Mouse (Mus musculus) MEL (cell line): Measurements from ENCODE around the gene Dhcr24.

Experiments used
- CTCF ChIP-seq, 3 experiments: IDR thresholded peaks in 2 of 3; conservative IDR thresholded peaks in 1 of 3; 2 replicates each; pipeline ENCODE4 v1.5.1; 2011 to 2012; ENCODE audit warnings: low read length in 3 of 3, low read depth in 2 of 3, mild to moderate bottlenecking in 2 of 3, improper control_type of control experiment in 1 of 3, inconsistent platforms in 1 of 3, mixed read lengths in 1 of 3, moderate library complexity in 1 of 3; ENCODE audit not compliant: control insufficient read depth in 1 of 3, insufficient read depth in 1 of 3, poor library complexity in 1 of 3, severe bottlenecking in 1 of 3
- ETS1 ChIP-seq: IDR thresholded peaks from 2 replicates; pipeline ENCODE4 v1.6.1; 2012; ENCODE audit warnings: low read depth, mild to moderate bottlenecking, inconsistent platforms, low read length, improper control_type of control experiment, moderate library complexity
- MAX ChIP-seq: IDR thresholded peaks from 2 replicates; pipeline ENCODE4 v1.6.1; 2011; ENCODE audit warnings: low read length, improper control_type of control experiment
- MAZ ChIP-seq: IDR thresholded peaks from 2 replicates; pipeline ENCODE4 v1.6.1; 2012; ENCODE audit warnings: low read depth, mild to moderate bottlenecking, inconsistent platforms, low read length, improper control_type of control experiment
- MXI1 ChIP-seq: IDR thresholded peaks from 2 replicates; pipeline ENCODE4 v1.6.1; 2011; ENCODE audit warnings: mild to moderate bottlenecking, low read depth, low read length, improper control_type of control experiment
- MYC ChIP-seq: IDR thresholded peaks from 2 replicates; pipeline ENCODE4 v1.6.1; 2011; ENCODE audit warnings: low read depth, mild to moderate bottlenecking, low read length, improper control_type of control experiment, moderate library complexity
- POLR2A ChIP-seq, 2 experiments: IDR thresholded peaks; 2 replicates each; pipeline ENCODE4 v1.6.1; 2011 to 2012; ENCODE audit warnings: low read length in 2 of 2, mild to moderate bottlenecking in 2 of 2, control low read depth in 1 of 2, improper control_type of control experiment in 1 of 2, low read depth in 1 of 2, moderate library complexity in 1 of 2; ENCODE audit not compliant: control insufficient read depth in 1 of 2, insufficient read depth in 1 of 2, poor library complexity in 1 of 2
- RAD21 ChIP-seq: IDR thresholded peaks from 2 replicates; pipeline ENCODE4 v1.6.1; 2011; ENCODE audit warnings: mild to moderate bottlenecking, low read depth, low read length, improper control_type of control experiment
- TAL1 ChIP-seq: IDR thresholded peaks from 2 replicates; pipeline ENCODE4 v1.6.1; 2012; ENCODE audit warnings: mild to moderate bottlenecking, inconsistent platforms, low read length, moderate library complexity, mixed read lengths
- ZNF384 ChIP-seq: IDR thresholded peaks from 2 replicates; pipeline ENCODE4 v1.6.1; 2012; ENCODE audit warnings: low read depth, mild to moderate bottlenecking, inconsistent platforms, low read length, improper control_type of control experiment

GRCm38 (mm10) chr4:106571081-106571724, 10.4 kb downstream of the Dhcr24 start:
- TF ChIP-seq MAZ (no peak), CTCF (IDR thresholded peaks at IDR 0.05 in 2 of 3, conservative IDR thresholded peaks at IDR 0.05 in 1 of 3; ENCODE audit: control insufficient read depth in 1 of 3, insufficient read depth in 1 of 3, low read depth in 2 of 3, low read length in 3 of 3, poor library complexity in 1 of 3, severe bottlenecking in 1 of 3) (no peak), ZNF384 (no peak), RAD21 (no peak), MYC (no peak), ETS1 (no peak), POLR2A (IDR thresholded peaks at IDR 0.05; ENCODE audit: control insufficient read depth in 1 of 2, insufficient read depth in 1 of 2, low read depth in 1 of 2, low read length in 2 of 2, poor library complexity in 1 of 2) (no peak), MXI1 (no peak), MAX (no peak), TAL1 (no peak)
